Mouse (Mus musculus): ENCODE measurements around the gene Fbxw7.

GRCm38 (mm10) chr3:85005257-85005656, 190.2 kb downstream of the Fbxw7 start:
- TF ChIP-seq POLR2A (IDR thresholded peaks at IDR 0.05; ENCODE audit: low read depth, low read length), result no peak
- TF ChIP-seq CTCF (IDR thresholded peaks at IDR 0.05; ENCODE audit: extremely low read depth, insufficient read depth, insufficient read length, insufficient replicate concordance), result no peak

Data from spleen, adult 2 months (tissue).